Mouse (Mus musculus) midbrain, embryonic 13.5 days (tissue): Measurements from ENCODE around the gene Mrps6. TPM values are rescaled to one million over a fixed set of nuclear protein-coding genes. Genes with fewer than 3 reads are reported as not detected.
A peak's percentile ranks its signal among the peaks of the same experiment; 100 is the strongest.

Experiments used
- ATAC-seq: fragments of 200-750 bp; cut with Nextera tagmentation; 2 replicates; pipeline ENCODE4 v1.8.0; 2017; ENCODE audit warnings: mild to moderate bottlenecking, moderate TSS enrichment, moderate library complexity
- H3K27ac ChIP-seq: fragments of 300-500 bp; sonication (generic); 2 replicates; pipeline ENCODE4 v1.5.1; 2015; ENCODE audit warnings: inconsistent platforms, mild to moderate bottlenecking, moderate library complexity
- H3K27me3 ChIP-seq: fragments of 300-500 bp; sonication (generic); 2 replicates; pipeline ENCODE4 v1.6.1; 2015; ENCODE audit warnings: mild to moderate bottlenecking, inconsistent platforms
- H3K36me3 ChIP-seq: fragments of 300-500 bp; sonication (generic); 2 replicates; pipeline ENCODE4 v1.6.1; 2015; ENCODE audit warnings: mild to moderate bottlenecking, inconsistent platforms
- H3K4me1 ChIP-seq: fragments of 300-500 bp; sonication (generic); replicated peaks from 2 replicates; pipeline ENCODE4 v1.6.1; 2015; ENCODE audit warnings: inconsistent platforms
- H3K4me2 ChIP-seq: fragments of 300-500 bp; sonication (generic); replicated peaks from 2 replicates; pipeline ENCODE4 v1.6.1; 2015; ENCODE audit warnings: moderate library complexity, mild to moderate bottlenecking, inconsistent platforms
- H3K4me3 ChIP-seq: fragments of 300-500 bp; sonication (generic); replicated peaks from 2 replicates; pipeline ENCODE4 v1.5.1; 2015; ENCODE audit warnings: mild to moderate bottlenecking, inconsistent platforms
- H3K9ac ChIP-seq: fragments of 300-500 bp; sonication (generic); replicated peaks from 2 replicates; pipeline ENCODE4 v1.6.1; 2015; ENCODE audit warnings: mild to moderate bottlenecking, inconsistent platforms
- H3K9me3 ChIP-seq: fragments of 300-500 bp; sonication (generic); 2 replicates; pipeline ENCODE4 v1.6.1; 2016; ENCODE audit warnings: mild to moderate bottlenecking, inconsistent platforms
- WGBS: fragments of 180-500 bp; shearing (Covaris S2); methylation state at CpG from one replicate; pipeline ENCODE4 v1.1.7; 2015; 5-methylcytosine and 5-hydroxymethylcytosine counted together
- polyA plus RNA-seq: library from polyadenylated mRNA; unstranded; fragments of >200 nt; fragmentation: Nextera tagmentation; extraction: Ambion mirVana; gene quantifications from 2 replicates; pipeline ENCODE4 v1.2.1, GENCODE M21; 2015

Gene Mrps6
- polyA plus RNA-seq, 1 experiment from 2014 or later = 153 TPM

DNA sequence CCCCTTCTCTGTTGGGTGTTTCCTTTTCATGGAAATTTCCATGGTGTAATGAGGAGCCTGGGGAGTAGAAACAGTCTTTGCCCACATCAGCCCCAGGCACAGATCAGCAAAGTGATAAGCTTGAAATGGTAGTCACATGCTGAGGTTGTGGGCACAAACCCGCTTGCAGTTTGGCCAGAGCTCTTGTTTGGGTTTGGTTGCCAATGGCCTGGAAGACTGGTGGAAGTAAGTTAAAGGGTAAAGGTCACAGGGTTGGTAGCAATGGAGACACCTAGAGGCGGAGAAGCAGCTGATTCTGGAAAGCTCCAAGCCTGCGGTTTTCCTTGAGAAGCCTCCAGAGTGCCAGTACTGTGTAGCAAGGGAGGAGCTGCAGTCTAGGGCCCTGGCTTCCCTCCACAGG is 47.6 kb downstream of the Mrps6 start:
- H3K27ac ChIP-seq = no peak overlapping the region
- no peaks in the 10 kb centered on the region for H3K27me3 ChIP-seq
- 78% methylated on average over 3 of the region's 3 CpGs for WGBS
- H3K36me3 ChIP-seq = peaks cover 13% of the 10 kb centered on the region; the same call in 1 of the 2 replicates
- peaks cover 29% of the 10 kb centered on the region for H3K4me1 ChIP-seq
- ATAC-seq = no peak
- H3K4me3 ChIP-seq = no peak overlapping the region
- no peaks in the 10 kb centered on the region for H3K9me3 ChIP-seq
- H3K4me2 ChIP-seq = no peak overlapping the region
- no peak overlapping the region for H3K9ac ChIP-seq

DNA sequence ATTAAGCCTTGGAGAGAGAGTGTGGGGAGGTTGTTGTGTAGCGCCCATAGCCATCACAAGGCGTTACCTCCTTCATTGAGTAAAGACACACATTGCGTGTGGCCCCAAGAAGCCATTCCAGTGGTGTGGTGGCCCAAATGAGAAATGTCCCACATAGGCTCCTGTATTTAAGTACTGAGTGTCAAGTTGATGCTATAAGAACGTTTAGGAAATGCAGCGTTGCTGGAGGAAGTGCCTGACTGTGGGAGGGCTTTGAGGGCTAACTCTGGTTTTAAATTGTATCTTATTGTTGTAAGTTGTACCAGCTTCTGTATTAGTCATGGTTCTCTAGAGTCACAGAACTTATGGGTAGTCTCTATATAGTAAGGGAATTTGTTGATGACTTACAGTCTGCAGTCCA is 49.3 kb downstream of the Mrps6 start:
- no peak for ATAC-seq
- H3K27ac ChIP-seq = no peak overlapping the region
- H3K9ac ChIP-seq = no peak overlapping the region
- H3K4me1 ChIP-seq = peaks cover 28% of the 10 kb centered on the region
- no peaks in the 10 kb centered on the region for H3K9me3 ChIP-seq
- H3K36me3 ChIP-seq = peaks cover 4% of the 10 kb centered on the region
- WGBS = 94% methylated on average over 5 of the region's 5 CpGs
- H3K4me3 ChIP-seq = no peak overlapping the region
- no peak overlapping the region for H3K4me2 ChIP-seq
- H3K27me3 ChIP-seq = no peaks in the 10 kb centered on the region

DNA sequence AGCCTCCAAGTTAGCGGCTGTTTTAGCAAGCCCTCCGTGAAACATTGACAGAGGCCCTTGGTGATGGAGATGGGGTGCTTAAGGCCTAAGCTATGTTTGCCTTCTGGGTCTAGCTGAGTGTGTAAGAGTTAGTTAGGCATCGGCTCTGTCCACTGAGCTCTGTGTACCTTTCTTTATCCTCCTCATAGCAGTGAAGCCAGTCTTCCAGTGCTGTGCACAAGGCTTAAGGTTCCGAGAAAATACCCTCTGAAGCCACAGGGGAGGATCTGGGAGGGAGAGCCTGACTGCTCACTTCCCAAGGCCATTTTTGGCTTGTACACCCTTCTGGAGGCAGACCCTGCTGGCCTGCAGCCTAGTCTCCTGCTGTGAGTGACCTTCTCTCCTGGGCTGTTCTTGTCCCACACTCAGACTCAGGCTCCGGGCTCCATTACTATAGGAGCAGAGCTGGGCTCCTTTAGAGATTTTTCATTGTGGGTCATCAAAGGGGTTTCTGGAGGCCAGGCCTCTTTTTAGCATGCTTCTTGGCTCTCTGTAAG is 56.7 kb downstream of the Mrps6 start:
- no peak overlapping the region for H3K4me3 ChIP-seq
- H3K36me3 ChIP-seq = peaks cover 12% of the 10 kb centered on the region
- peaks cover 46% of the 10 kb centered on the region for H3K4me1 ChIP-seq
- no peak overlapping the region for H3K4me2 ChIP-seq
- H3K9ac ChIP-seq = no peak overlapping the region
- WGBS = 64% methylated on average over 5 of the region's 5 CpGs
- H3K27me3 ChIP-seq = no peaks in the 10 kb centered on the region
- ATAC-seq = no peak
- H3K9me3 ChIP-seq = no peaks in the 10 kb centered on the region
- H3K27ac ChIP-seq = peak overlapping the region; percentile 71

DNA sequence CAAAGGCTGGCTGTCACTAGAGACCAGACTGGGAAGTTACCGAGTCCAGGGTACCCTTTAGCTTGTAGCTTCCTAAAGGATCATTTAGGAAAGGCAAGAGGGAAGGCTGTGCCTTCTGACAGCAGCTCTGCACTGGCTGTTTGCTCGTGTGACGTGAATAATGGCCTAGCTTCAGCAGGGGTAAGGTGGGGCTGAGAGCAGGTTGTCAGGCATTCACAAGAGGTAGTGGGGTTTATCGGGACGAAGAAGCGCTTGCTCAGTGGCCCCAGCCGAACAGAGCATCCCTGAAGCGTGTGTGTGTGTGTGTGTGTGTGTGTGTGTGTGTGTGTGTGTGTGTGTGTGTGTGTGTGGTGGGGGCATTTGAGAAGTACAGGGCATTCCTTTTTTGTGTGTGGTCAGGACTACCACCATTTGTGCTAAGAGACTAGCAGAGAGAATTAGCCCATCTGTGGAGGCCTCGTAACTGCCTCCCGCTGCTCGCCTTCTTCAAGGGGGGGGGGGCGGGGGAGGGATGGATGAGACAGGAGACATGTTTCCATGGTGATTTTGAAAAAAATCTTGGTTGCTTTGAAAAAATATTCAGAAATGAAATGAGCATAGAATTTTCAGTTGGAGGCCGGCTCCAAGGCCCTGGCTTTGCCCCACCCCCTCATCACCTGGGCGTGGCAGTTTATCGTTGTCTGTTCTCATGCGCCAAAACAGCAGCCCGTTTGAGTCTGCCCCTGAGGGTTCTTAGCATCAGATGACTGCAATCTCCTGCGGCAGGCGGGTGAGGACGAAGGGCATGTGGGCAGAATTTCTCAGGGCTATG is 57.7 kb downstream of the Mrps6 start:
- peaks cover 12% of the 10 kb centered on the region for H3K36me3 ChIP-seq
- 0 out of 2 replicates have a peak overlapping the region, but pooled peaks have one; percentile 28 for H3K9ac ChIP-seq
- H3K4me3 ChIP-seq = no peak overlapping the region
- H3K4me2 ChIP-seq = peak overlapping the region; percentile 41
- 20% methylated on average over 19 of the region's 20 CpGs for WGBS
- peaks cover 42% of the 10 kb centered on the region for H3K4me1 ChIP-seq
- H3K27ac ChIP-seq = peak overlapping the region; percentile 71
- ATAC-seq = peak; percentile 68
- no peaks in the 10 kb centered on the region for H3K9me3 ChIP-seq
- no peaks in the 10 kb centered on the region for H3K27me3 ChIP-seq

DNA sequence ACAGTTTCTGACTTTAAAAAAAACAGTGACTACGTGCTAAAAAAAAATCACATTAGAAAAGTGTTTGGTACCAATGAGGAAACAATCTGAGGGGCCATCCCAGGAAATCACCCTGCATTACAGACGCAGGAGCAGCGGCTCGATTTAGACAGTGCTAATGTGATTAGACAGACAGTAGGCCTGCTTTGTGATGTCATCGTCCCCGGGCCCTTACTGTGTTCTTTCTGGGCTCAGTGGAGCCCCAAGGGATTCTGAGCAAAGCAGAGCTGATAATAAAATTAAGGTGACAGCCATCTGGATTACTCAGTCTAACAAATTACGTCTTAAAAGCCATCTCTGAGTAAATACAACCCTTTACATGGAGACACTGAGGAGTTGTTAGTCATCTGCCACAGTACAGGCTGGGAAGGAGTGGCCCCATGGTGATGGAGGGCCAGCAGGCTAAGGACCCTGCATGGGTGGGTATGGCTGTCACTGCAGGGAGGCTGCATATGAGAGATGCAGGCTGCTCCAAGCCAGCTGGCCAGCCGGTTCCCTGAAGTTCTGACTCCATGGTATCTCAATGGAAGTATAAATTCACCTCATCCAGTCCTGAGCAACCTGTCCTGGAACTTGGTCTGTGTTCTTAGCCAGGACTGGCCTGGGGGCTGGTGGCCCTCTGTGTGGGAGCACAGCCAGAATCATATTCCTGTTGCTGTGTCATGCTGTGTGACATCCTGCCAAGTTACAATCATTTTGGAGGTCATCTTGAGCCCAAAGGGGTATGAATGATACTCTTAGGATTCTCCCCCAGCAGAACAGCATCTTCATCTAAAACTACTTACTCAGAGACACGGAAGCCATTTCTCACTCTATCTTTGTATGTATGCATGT is 59.5 kb downstream of the Mrps6 start:
- Histone ChIP-seq H3K4me3 (no peak overlapping the region), H3K9me3 (no peaks in the 10 kb centered on the region), H3K36me3 (peaks cover 5% of the 10 kb centered on the region), H3K4me1 (peaks cover 46% of the 10 kb centered on the region), H3K4me2 (no peak overlapping the region), H3K27ac (peak overlapping the region; percentile 30; the same call in 1 of the 2 replicates), H3K27me3 (no peaks in the 10 kb centered on the region), H3K9ac (no peak overlapping the region)
- no peak for ATAC-seq
- WGBS = 51% methylated on average over 9 of the region's 9 CpGs

DNA sequence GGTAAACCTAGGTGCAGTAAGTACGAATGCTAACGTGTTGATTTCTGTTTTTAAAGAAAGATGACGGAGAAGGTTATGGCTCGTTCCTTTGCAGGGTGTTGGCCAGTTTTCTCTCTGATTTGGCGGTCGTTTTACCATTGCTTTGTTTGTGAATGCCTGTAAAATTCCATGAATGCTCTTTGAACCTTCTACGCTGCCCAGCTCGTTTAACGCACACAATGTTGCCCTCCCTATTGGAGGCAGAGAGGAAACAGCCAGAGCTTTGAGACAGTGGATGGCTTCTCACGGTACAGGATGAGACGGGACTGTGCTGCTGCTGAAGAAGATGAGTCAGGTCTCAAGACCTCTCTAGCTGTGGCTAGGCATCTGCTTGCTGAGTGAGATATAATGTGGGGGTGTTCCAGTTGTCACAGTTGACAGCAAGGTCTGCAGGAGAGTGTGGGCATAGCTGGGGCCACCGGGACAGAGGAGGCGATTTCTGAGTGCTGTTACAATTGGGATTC is 61.0 kb downstream of the Mrps6 start:
- 0 out of 2 replicates have a peak, but pooled peaks cover under 1% of the 10 kb centered on the region for H3K36me3 ChIP-seq
- H3K27ac ChIP-seq = no peak overlapping the region
- no peak overlapping the region for H3K4me2 ChIP-seq
- no peak overlapping the region for H3K4me3 ChIP-seq
- 67% methylated on average over 13 of the region's 13 CpGs for WGBS
- peaks cover 44% of the 10 kb centered on the region for H3K4me1 ChIP-seq
- ATAC-seq = no peak
- no peaks in the 10 kb centered on the region for H3K9me3 ChIP-seq
- H3K9ac ChIP-seq = no peak overlapping the region
- no peaks in the 10 kb centered on the region for H3K27me3 ChIP-seq

DNA sequence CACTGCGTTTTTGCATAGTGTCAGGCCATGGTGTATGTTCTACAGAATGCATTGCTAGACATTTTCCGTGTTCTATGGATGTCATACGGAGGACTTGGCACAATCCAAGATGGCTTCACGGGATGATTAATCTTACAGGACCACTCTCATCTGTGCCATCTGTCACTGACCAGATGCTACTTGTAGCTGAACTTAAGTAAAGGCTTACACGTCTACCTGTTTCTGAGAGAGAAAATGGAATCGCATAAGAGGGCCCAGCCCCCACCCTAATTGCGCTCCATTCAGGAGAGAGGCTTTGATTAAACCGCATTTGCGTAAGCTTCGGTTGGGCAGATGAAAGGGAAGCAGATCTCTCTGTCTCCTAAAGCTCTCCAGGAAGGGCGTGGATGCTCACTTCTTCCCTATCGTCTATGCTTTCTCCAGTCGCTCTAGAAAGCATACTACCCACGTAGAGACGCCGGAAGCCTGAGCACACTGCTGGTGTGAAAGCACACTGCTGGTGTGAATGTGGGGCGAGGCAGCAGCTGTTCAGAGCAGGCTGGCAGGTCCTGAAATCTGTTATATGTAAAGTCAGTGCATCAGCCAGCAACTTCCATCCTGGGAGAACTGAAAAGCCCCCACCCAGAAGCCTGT is 62.9 kb downstream of the Mrps6 start:
- Histone ChIP-seq H3K36me3 (peaks cover 8% of the 10 kb centered on the region), H3K27ac (no peak overlapping the region), H3K9ac (no peak overlapping the region), H3K27me3 (no peaks in the 10 kb centered on the region), H3K4me1 (peaks cover 25% of the 10 kb centered on the region), H3K4me2 (no peak overlapping the region), H3K9me3 (no peaks in the 10 kb centered on the region), H3K4me3 (no peak overlapping the region)
- 70% methylated on average over 17 of the region's 17 CpGs for WGBS
- no peak for ATAC-seq

DNA sequence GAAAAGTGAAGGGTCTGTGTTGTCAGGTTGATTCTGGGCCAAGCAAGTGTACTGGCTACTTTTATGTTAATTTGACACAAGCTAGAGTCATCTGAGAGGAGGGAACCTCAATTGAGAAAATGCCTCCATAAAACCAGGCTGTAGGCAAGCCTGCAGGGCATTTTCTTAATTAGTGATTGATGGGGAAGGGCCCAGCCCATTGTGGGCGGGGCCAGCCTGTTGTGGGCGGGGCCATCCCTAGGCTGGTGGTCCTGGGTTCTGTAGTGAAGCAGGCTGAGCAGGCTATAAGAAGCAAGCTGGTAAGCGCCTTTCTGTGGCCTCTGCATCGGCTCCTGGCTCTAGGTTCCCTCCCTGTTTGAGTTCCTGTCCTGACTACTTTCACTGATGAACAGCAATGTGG is 69.2 kb downstream of the Mrps6 start:
- H3K4me1 ChIP-seq = no peaks in the 10 kb centered on the region
- ATAC-seq = no peak
- 70% methylated on average over 4 of the region's 4 CpGs for WGBS
- H3K4me2 ChIP-seq = no peak overlapping the region
- H3K36me3 ChIP-seq = peaks cover 8% of the 10 kb centered on the region
- H3K27me3 ChIP-seq = no peaks in the 10 kb centered on the region
- no peaks in the 10 kb centered on the region for H3K9me3 ChIP-seq
- H3K9ac ChIP-seq = no peak overlapping the region
- no peak overlapping the region for H3K27ac ChIP-seq
- no peak overlapping the region for H3K4me3 ChIP-seq

DNA sequence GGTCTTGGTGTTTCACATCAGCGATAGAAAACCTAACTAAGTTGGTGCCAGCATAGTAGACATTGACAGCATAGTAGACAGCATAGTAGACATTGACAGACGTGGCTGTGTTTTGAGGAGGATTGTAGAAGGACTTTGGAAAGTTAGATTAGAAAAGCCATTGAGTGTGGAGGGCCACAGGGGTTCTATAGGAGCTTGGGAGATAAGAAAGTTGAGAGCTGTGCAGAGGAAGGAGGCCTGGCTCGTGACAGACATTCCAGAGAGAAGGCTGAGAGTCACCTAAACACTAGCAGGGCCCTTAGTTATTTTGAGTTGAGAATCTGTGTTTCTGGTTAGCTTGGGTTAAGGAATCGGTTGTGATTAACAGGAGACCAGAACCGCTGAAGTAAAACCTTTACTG is 69.6 kb downstream of the Mrps6 start:
- no peak overlapping the region for H3K9ac ChIP-seq
- no peak overlapping the region for H3K27ac ChIP-seq
- no peaks in the 10 kb centered on the region for H3K4me1 ChIP-seq
- ATAC-seq = no peak
- H3K4me3 ChIP-seq = no peak overlapping the region
- H3K4me2 ChIP-seq = no peak overlapping the region
- no peaks in the 10 kb centered on the region for H3K9me3 ChIP-seq
- no peaks in the 10 kb centered on the region for H3K27me3 ChIP-seq
- WGBS = 89% methylated on average over 5 of the region's 5 CpGs
- H3K36me3 ChIP-seq = peaks cover 8% of the 10 kb centered on the region

DNA sequence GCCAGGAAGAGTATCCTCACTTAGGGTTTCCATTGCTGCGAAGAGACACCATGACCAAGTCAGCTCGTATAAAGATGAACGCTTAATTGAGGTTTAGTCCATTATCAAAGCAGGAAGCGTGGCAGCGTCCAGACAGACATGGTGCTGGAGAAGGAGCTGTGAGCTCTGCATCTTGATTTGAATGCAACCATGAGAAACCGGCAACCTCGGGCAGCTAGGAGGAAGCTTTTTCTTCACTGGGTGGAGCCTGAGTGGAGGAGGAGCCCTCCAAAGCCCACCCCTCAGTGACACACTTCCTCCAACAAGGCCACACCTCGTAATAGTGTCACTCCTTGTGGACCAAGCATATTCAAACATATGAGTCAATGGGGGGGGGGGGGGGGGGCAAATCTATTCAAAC is 71.8 kb downstream of the Mrps6 start:
- H3K27me3 ChIP-seq = no peaks in the 10 kb centered on the region
- no peaks in the 10 kb centered on the region for H3K9me3 ChIP-seq
- 97% methylated on average over 8 of the region's 8 CpGs for WGBS
- no peak for ATAC-seq
- H3K4me2 ChIP-seq = no peak overlapping the region
- H3K27ac ChIP-seq = no peak overlapping the region
- H3K36me3 ChIP-seq = peaks cover under 1% of the 10 kb centered on the region
- no peak overlapping the region for H3K9ac ChIP-seq
- H3K4me1 ChIP-seq = peaks cover 3% of the 10 kb centered on the region; the same call in 1 of the 2 replicates
- H3K4me3 ChIP-seq = no peak overlapping the region

DNA sequence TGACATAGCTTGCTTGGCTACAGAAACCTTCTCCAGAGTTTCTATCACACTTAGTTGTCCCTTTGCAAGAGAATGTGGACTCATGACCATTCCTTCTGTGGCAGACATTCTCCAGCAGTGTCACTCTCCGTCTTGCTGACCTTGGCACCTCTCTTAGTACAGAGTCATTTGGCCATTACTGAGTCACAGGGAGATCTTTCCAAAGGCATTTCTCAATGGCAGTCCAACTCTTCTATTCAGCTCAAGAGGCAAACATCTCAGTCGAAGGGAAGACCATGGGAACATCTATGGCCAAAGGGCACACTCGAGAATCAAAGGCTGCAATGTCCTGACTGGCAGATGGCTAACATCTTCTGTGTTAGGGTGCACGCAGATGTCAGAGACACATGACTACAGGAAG is 74.4 kb downstream of the Mrps6 start:
- H3K9me3 ChIP-seq = no peaks in the 10 kb centered on the region
- H3K27ac ChIP-seq = no peak overlapping the region
- ATAC-seq = no peak
- H3K27me3 ChIP-seq = no peaks in the 10 kb centered on the region
- H3K9ac ChIP-seq = no peak overlapping the region
- no peak overlapping the region for H3K4me2 ChIP-seq
- H3K36me3 ChIP-seq = no peaks in the 10 kb centered on the region
- H3K4me3 ChIP-seq = no peak overlapping the region
- 88% methylated on average over 4 of the region's 4 CpGs for WGBS
- H3K4me1 ChIP-seq = peaks cover 3% of the 10 kb centered on the region; the same call in 1 of the 2 replicates
